Mouse (Mus musculus): ENCODE data around the gene Rnf212b. TPM values are rescaled to one million over a fixed set of nuclear protein-coding genes. Genes with fewer than 3 reads are reported as not detected.

The Rnf212b gene
- polyA plus RNA-seq, 1 experiment = not detected

DNA sequence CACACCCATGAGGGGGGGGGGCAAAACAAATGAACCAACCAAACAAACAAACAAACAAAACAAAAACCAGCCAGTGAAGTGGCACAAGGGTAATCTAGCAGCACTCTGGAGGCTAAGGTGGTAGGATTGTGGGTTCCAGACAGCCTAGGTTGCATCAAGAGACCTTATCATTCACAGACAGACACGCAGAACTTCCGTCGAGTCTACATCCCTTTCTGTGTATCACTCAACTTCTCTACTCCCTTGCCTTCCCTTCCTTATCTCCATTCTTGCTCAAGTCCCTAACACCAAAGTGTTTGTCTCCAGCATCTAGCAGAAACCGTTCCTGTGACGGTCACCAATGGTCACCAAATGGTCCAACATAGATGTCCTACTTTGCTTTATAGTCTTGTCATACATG lies 25.7 kb upstream of the Rnf212b start:
- Histone ChIP-seq H3K27me3 (ENCODE audit: control insufficient read depth, insufficient read depth, insufficient read length) (peaks cover 5% of the 10 kb centered on the region), H3K4me2 (ENCODE audit: low read depth) (no peak overlapping the region), H3K79me2 (ENCODE audit: control insufficient read depth, insufficient read depth) (no peaks in the 10 kb centered on the region), H3K36me3 (ENCODE audit: control insufficient read depth, insufficient read depth) (no peaks in the 10 kb centered on the region), H3ac (ENCODE audit: control insufficient read depth, insufficient read length) (no peak overlapping the region), H3K4me3 (no peak overlapping the region)
- TF ChIP-seq MYOD1 (IDR thresholded peaks at IDR 0.05; ENCODE audit: control insufficient read depth in 1 of 3, insufficient read length in 2 of 3, low read depth in 2 of 3) (no peak), POLR2AphosphoS2 (IDR thresholded peaks at IDR 0.05; ENCODE audit: insufficient read length, low read depth) (no peak), E2F4 (IDR thresholded peaks at IDR 0.05; ENCODE audit: insufficient read depth) (no peak), POLR2A (IDR thresholded peaks at IDR 0.05; ENCODE audit: insufficient read length, low read depth) (no peak), USF1 (IDR thresholded peaks at IDR 0.05; ENCODE audit: low read depth) (no peak), MYOG (IDR thresholded peaks at IDR 0.05; ENCODE audit: control insufficient read depth in 1 of 3, insufficient read depth in 1 of 3, insufficient read length in 2 of 3, low read depth in 2 of 3) (no peak)

GRCm38 (mm10) chr14:54792166-54792565 lies 21.8 kb upstream of the Rnf212b start:
- H3K79me2 ChIP-seq (ENCODE audit: control insufficient read depth, insufficient read depth) = no peaks in the 10 kb centered on the region
- H3K4me3 ChIP-seq = no peak overlapping the region
- no peak for TF ChIP-seq TCF12 (IDR thresholded peaks at IDR 0.05; ENCODE audit: insufficient read depth, poor library complexity, severe bottlenecking)
- no peak for TF ChIP-seq POLR2A (IDR thresholded peaks at IDR 0.05; ENCODE audit: insufficient read length, low read depth)
- TF ChIP-seq CEBPB (IDR thresholded peaks at IDR 0.05; ENCODE audit: insufficient read depth, poor library complexity, severe bottlenecking) = no peak
- no peak for TF ChIP-seq REST (IDR thresholded peaks at IDR 0.05; ENCODE audit: insufficient read depth, insufficient read length)
- TF ChIP-seq USF1 (IDR thresholded peaks at IDR 0.05; ENCODE audit: low read depth) = no peak
- no peak for TF ChIP-seq POLR2AphosphoS2 (IDR thresholded peaks at IDR 0.05; ENCODE audit: insufficient read length, low read depth)
- no peak for TF ChIP-seq MYOD1 (IDR thresholded peaks at IDR 0.05; ENCODE audit: control insufficient read depth in 1 of 3, insufficient read length in 2 of 3, low read depth in 2 of 3)
- no peak overlapping the region for H3K4me2 ChIP-seq (ENCODE audit: low read depth)
- peaks cover 9% of the 10 kb centered on the region for H3K27me3 ChIP-seq (ENCODE audit: control insufficient read depth, insufficient read depth, insufficient read length)
- no peak overlapping the region for H3ac ChIP-seq (ENCODE audit: control insufficient read depth, insufficient read length)
- H3K36me3 ChIP-seq (ENCODE audit: control insufficient read depth, insufficient read depth) = no peaks in the 10 kb centered on the region

GRCm38 (mm10) chr14:54793351-54793750 lies 20.6 kb upstream of the Rnf212b start:
- H3K36me3 ChIP-seq (ENCODE audit: control insufficient read depth, insufficient read depth) = no peaks in the 10 kb centered on the region
- H3K4me3 ChIP-seq = no peak overlapping the region
- H3K27me3 ChIP-seq (ENCODE audit: control insufficient read depth, insufficient read depth, insufficient read length) = peaks cover 13% of the 10 kb centered on the region
- H3K4me2 ChIP-seq (ENCODE audit: low read depth) = no peak overlapping the region
- H3ac ChIP-seq (ENCODE audit: control insufficient read depth, insufficient read length) = no peak overlapping the region
- TF ChIP-seq TCF3 (IDR thresholded peaks at IDR 0.05; ENCODE audit: insufficient read length, low read depth) (no peak), E2F4 (IDR thresholded peaks at IDR 0.05; ENCODE audit: insufficient read depth) (no peak), SRF (IDR thresholded peaks at IDR 0.05; ENCODE audit: control insufficient read depth, insufficient read length, low read depth) (no peak), REST (IDR thresholded peaks at IDR 0.05; ENCODE audit: insufficient read depth, insufficient read length) (no peak), MYOD1 (IDR thresholded peaks at IDR 0.05; ENCODE audit: control insufficient read depth in 1 of 3, insufficient read length in 2 of 3, low read depth in 2 of 3) (no peak)
- no peaks in the 10 kb centered on the region for H3K79me2 ChIP-seq (ENCODE audit: control insufficient read depth, insufficient read depth)

DNA sequence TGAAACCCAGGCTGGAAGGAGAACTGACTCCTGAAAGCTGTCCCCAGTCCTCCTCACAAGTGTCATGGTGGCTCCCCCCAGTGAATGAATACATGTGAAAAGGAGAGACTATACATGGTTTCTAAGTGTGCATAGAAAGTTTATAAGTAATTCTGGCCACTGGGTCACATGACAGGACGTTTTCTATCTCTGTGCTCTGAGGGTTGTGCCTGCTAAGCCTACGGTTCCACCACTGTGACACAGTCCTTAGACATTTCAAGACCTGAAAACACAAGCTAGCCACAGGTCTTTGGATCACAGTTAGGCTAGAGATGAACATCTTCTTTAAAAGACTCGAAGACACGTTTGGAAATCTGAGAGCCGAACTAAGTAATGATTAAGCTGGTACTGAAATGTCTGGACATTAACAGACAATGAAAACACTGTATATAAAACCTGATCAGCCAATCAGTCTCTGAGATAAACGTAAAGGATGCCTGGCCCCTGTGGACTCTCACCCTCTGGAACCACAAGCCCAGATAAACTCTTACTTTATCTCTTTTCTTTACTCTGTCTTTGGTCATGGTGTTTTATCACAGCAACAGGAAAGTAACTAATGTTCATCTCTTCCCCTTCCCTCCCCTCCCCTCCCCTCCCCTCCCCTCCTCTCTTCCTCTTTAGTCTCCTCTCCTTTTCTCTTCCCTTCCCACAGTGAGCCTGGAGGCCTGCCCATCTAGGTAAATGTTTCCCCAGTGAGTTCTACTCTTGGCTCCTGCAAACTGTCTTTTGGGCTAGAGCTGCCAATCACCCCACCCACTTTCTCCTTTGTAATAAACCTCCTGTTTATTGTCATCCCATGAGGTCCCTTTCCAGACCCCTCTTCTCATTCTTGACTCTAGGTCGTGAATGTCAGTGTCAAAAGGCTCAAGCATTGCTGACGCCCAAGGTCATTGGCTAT lies 19.8 kb upstream of the Rnf212b start:
- Histone ChIP-seq H3ac (ENCODE audit: control insufficient read depth, insufficient read length) (no peak overlapping the region), H3K27me3 (ENCODE audit: control insufficient read depth, insufficient read depth, insufficient read length) (peaks cover 19% of the 10 kb centered on the region), H3K4me2 (ENCODE audit: low read depth) (no peak overlapping the region), H3K79me2 (ENCODE audit: control insufficient read depth, insufficient read depth) (no peaks in the 10 kb centered on the region), H3K36me3 (ENCODE audit: control insufficient read depth, insufficient read depth) (no peaks in the 10 kb centered on the region), H3K4me3 (no peak overlapping the region)
- no peak for TF ChIP-seq MAX (IDR thresholded peaks at IDR 0.05; ENCODE audit: low read depth)
- no peak for TF ChIP-seq REST (IDR thresholded peaks at IDR 0.05; ENCODE audit: insufficient read depth, insufficient read length)
- TF ChIP-seq CEBPB (IDR thresholded peaks at IDR 0.05; ENCODE audit: insufficient read depth, poor library complexity, severe bottlenecking) = no peak
- TF ChIP-seq TCF12 (IDR thresholded peaks at IDR 0.05; ENCODE audit: insufficient read depth, poor library complexity, severe bottlenecking) = no peak
- TF ChIP-seq E2F4 (IDR thresholded peaks at IDR 0.05; ENCODE audit: insufficient read depth) = no peak

GRCm38 (mm10) chr14:54795901-54796300 lies 18.0 kb upstream of the Rnf212b start:
- peaks cover 19% of the 10 kb centered on the region for H3K27me3 ChIP-seq (ENCODE audit: control insufficient read depth, insufficient read depth, insufficient read length)
- no peaks in the 10 kb centered on the region for H3K36me3 ChIP-seq (ENCODE audit: control insufficient read depth, insufficient read depth)
- no peak overlapping the region for H3K4me3 ChIP-seq
- H3K4me2 ChIP-seq (ENCODE audit: low read depth) = no peak overlapping the region
- H3ac ChIP-seq (ENCODE audit: control insufficient read depth, insufficient read length) = no peak overlapping the region
- no peaks in the 10 kb centered on the region for H3K79me2 ChIP-seq (ENCODE audit: control insufficient read depth, insufficient read depth)
- no peak for TF ChIP-seq POLR2A (IDR thresholded peaks at IDR 0.05; ENCODE audit: insufficient read length, low read depth)
- no peak for TF ChIP-seq E2F4 (IDR thresholded peaks at IDR 0.05; ENCODE audit: insufficient read depth)
- TF ChIP-seq REST (IDR thresholded peaks at IDR 0.05; ENCODE audit: insufficient read depth, insufficient read length) = no peak
- no peak for TF ChIP-seq MAX (IDR thresholded peaks at IDR 0.05; ENCODE audit: low read depth)
- TF ChIP-seq SRF (IDR thresholded peaks at IDR 0.05; ENCODE audit: control insufficient read depth, insufficient read length, low read depth) = no peak
- TF ChIP-seq MYOD1 (IDR thresholded peaks at IDR 0.05; ENCODE audit: control insufficient read depth in 1 of 3, insufficient read length in 2 of 3, low read depth in 2 of 3) = no peak
- TF ChIP-seq USF1 (IDR thresholded peaks at IDR 0.05; ENCODE audit: low read depth) = no peak
- no peak for TF ChIP-seq TCF12 (IDR thresholded peaks at IDR 0.05; ENCODE audit: insufficient read depth, poor library complexity, severe bottlenecking)
- no peak for TF ChIP-seq CEBPB (IDR thresholded peaks at IDR 0.05; ENCODE audit: insufficient read depth, poor library complexity, severe bottlenecking)
- TF ChIP-seq POLR2AphosphoS2 (IDR thresholded peaks at IDR 0.05; ENCODE audit: insufficient read length, low read depth) = no peak
- TF ChIP-seq MYOG (IDR thresholded peaks at IDR 0.05; ENCODE audit: control insufficient read depth in 1 of 3, insufficient read depth in 1 of 3, insufficient read length in 2 of 3, low read depth in 2 of 3) = no peak
- TF ChIP-seq TCF3 (IDR thresholded peaks at IDR 0.05; ENCODE audit: insufficient read length, low read depth) = no peak
